ENCODE assay signal across 12 mouse cellular contexts in genomic region chr7:31163666-31164577, GRCm38 (mm10).
"Had no signal": no experiment of that assay in that cellular context is flagged by ENCODE, and none has a peak within 500 bp of the region (broad histone marks: within the 10 kb centered on the region; RNA-seq: fewer than 3 reads in every experiment).

No protein-coding gene starts in this region.

- H3K27me3 ChIP-seq: limb, embryonic 15.5 days; liver, embryonic 12.5 days; midbrain, embryonic 12.5 days; neural tube, embryonic 13.5 days had no signal

- H3K4me1 ChIP-seq: limb, embryonic 15.5 days; midbrain, embryonic 12.5 days; neural tube, embryonic 13.5 days had no signal

- H3K9me3 ChIP-seq: limb, embryonic 15.5 days; liver, embryonic 12.5 days; midbrain, embryonic 12.5 days; neural tube, embryonic 13.5 days had no signal

- H3K27ac ChIP-seq: left cerebral cortex, adult 2 months; limb, embryonic 15.5 days; liver, embryonic 12.5 days; midbrain, embryonic 12.5 days; neural tube, embryonic 13.5 days had no signal

- ATAC-seq: liver, embryonic 12.5 days; midbrain, embryonic 16.5 days had no signal

- H3K9ac ChIP-seq: limb, embryonic 15.5 days; liver, embryonic 12.5 days; lung, embryonic 14.5 days; midbrain, embryonic 12.5 days; neural tube, embryonic 13.5 days had no signal

- H3K36me3 ChIP-seq: limb, embryonic 15.5 days; liver, embryonic 12.5 days; midbrain, embryonic 12.5 days; neural tube, embryonic 13.5 days had no signal

- H3K4me3 ChIP-seq: left cerebral cortex, adult 2 months; limb, embryonic 15.5 days; liver, embryonic 12.5 days; midbrain, embryonic 12.5 days; neural tube, embryonic 13.5 days had no signal

- H3K4me2 ChIP-seq: limb, embryonic 15.5 days; liver, embryonic 12.5 days; lung, embryonic 14.5 days; midbrain, embryonic 12.5 days; neural tube, embryonic 13.5 days had no signal

- DNase-seq: kidney, postnatal 25 days; lung, embryonic 14.5 days; lung, postnatal 10 days; lung, postnatal 4 days; right cerebral cortex, adult 18-20 months; right cerebral cortex, postnatal 25 days had no signal
